Mouse (Mus musculus): Measurements from ENCODE around the gene Prkag1. TPM values are rescaled to one million over a fixed set of nuclear protein-coding genes. Genes with fewer than 3 reads are reported as not detected.

Gene Prkag1
- polyA plus RNA-seq, 1 experiment from 2014 or later: 114 TPM

- no peak overlapping the region for H3K9ac ChIP-seq
- 30% methylated on average over 7 of the region's 7 CpGs for WGBS (ENCODE audit: insufficient replicate concordance)
- no peak overlapping the region for H3K4me2 ChIP-seq
- ATAC-seq: no peak
- H3K36me3 ChIP-seq: no peaks in the 10 kb centered on the region
- peaks cover 8% of the 10 kb centered on the region for H3K4me1 ChIP-seq
- H3K9me3 ChIP-seq (replicated peaks): no peaks in the 10 kb centered on the region
- no peak overlapping the region for H3K27ac ChIP-seq
- peaks cover 97% of the 10 kb centered on the region for H3K27me3 ChIP-seq (replicated peaks)
- no peak overlapping the region for H3K4me3 ChIP-seq
Observed at GRCm38 (mm10) chr15:98785744-98786143, 45.6 kb downstream of the Prkag1 start.

- H3K4me1 ChIP-seq: peaks cover 29% of the 10 kb centered on the region
- WGBS (ENCODE audit: insufficient replicate concordance): 27% methylated on average over 6 of the region's 6 CpGs
Observed at GRCm38 (mm10) chr15:98781166-98781565, 50.2 kb downstream of the Prkag1 start.

GRCm38 (mm10) chr15:98780573-98780972 is 50.7 kb downstream of the Prkag1 start:
- no peak overlapping the region for H3K4me2 ChIP-seq
- no peak overlapping the region for H3K9ac ChIP-seq
- H3K4me3 ChIP-seq: no peak overlapping the region
- H3K36me3 ChIP-seq: no peaks in the 10 kb centered on the region
- peaks cover 97% of the 10 kb centered on the region for H3K27me3 ChIP-seq (replicated peaks)
- no peaks in the 10 kb centered on the region for H3K9me3 ChIP-seq (replicated peaks)
- no peak overlapping the region for H3K27ac ChIP-seq
- 9% methylated on average over 13 of the region's 13 CpGs for WGBS (ENCODE audit: insufficient replicate concordance)
- peaks cover 29% of the 10 kb centered on the region for H3K4me1 ChIP-seq
- ATAC-seq: no peak

More at GRCm38 (mm10) chr15:98781166-98781565, 50.2 kb downstream of the Prkag1 start:
- H3K4me3 ChIP-seq: no peak overlapping the region
- no peak for ATAC-seq
- H3K27ac ChIP-seq: no peak overlapping the region
- H3K36me3 ChIP-seq: no peaks in the 10 kb centered on the region
- H3K4me2 ChIP-seq: no peak overlapping the region
- H3K9me3 ChIP-seq (replicated peaks): no peaks in the 10 kb centered on the region
- H3K9ac ChIP-seq: no peak overlapping the region
- H3K27me3 ChIP-seq (replicated peaks): peaks cover 97% of the 10 kb centered on the region

GRCm38 (mm10) chr15:98780075-98780474 is 51.2 kb downstream of the Prkag1 start:
- 7% methylated on average over 8 of the region's 8 CpGs for WGBS (ENCODE audit: insufficient replicate concordance)
- no peak overlapping the region for H3K4me3 ChIP-seq

GRCm38 (mm10) chr15:98778806-98779205 is 52.5 kb downstream of the Prkag1 start:
- no peak overlapping the region for H3K4me2 ChIP-seq
- peaks cover 97% of the 10 kb centered on the region for H3K27me3 ChIP-seq (replicated peaks)
- H3K36me3 ChIP-seq: no peaks in the 10 kb centered on the region
- no peak for ATAC-seq
- no peak overlapping the region for H3K27ac ChIP-seq
- WGBS (ENCODE audit: insufficient replicate concordance): under 1% methylated on average over 11 of the region's 11 CpGs
- H3K9me3 ChIP-seq (replicated peaks): no peaks in the 10 kb centered on the region
- H3K4me1 ChIP-seq: peaks cover 33% of the 10 kb centered on the region
- no peak overlapping the region for H3K4me3 ChIP-seq
- H3K9ac ChIP-seq: no peak overlapping the region

More at GRCm38 (mm10) chr15:98780075-98780474, 51.2 kb downstream of the Prkag1 start:
- H3K27ac ChIP-seq: no peak overlapping the region
- no peaks in the 10 kb centered on the region for H3K9me3 ChIP-seq (replicated peaks)
- H3K36me3 ChIP-seq: no peaks in the 10 kb centered on the region
- H3K27me3 ChIP-seq (replicated peaks): peaks cover 97% of the 10 kb centered on the region
- ATAC-seq: no peak
- H3K4me2 ChIP-seq: no peak overlapping the region
- no peak overlapping the region for H3K9ac ChIP-seq
- peaks cover 29% of the 10 kb centered on the region for H3K4me1 ChIP-seq

- no peak for ATAC-seq
- H3K4me2 ChIP-seq: peak overlapping the region; percentile 44
- 2% methylated on average over 25 of the region's 25 CpGs for WGBS (ENCODE audit: insufficient replicate concordance)
- H3K4me3 ChIP-seq: peak overlapping the region; percentile 19; the same call in 1 of the 2 replicates
- H3K27me3 ChIP-seq (replicated peaks): peaks cover 100% of the 10 kb centered on the region
- no peaks in the 10 kb centered on the region for H3K36me3 ChIP-seq
- H3K4me1 ChIP-seq: peaks cover 35% of the 10 kb centered on the region
- H3K27ac ChIP-seq: no peak overlapping the region
- no peaks in the 10 kb centered on the region for H3K9me3 ChIP-seq (replicated peaks)
- no peak overlapping the region for H3K9ac ChIP-seq
Observed at GRCm38 (mm10) chr15:98778191-98778770, 53.0 kb downstream of the Prkag1 start.

- ATAC-seq: no peak
- Histone ChIP-seq H3K4me1 (peaks cover 40% of the 10 kb centered on the region), H3K27me3 (replicated peaks) (peaks cover 100% of the 10 kb centered on the region), H3K27ac (no peak within 1 kb of the TSS), H3K9ac (no peak within 1 kb of the TSS), H3K9me3 (replicated peaks) (no peaks in the 10 kb centered on the region), H3K36me3 (no peaks in the 10 kb centered on the region), H3K4me2 (peak within 1 kb of the TSS; percentile 44), H3K4me3 (peak within 1 kb of the TSS; percentile 19)
- WGBS (ENCODE audit: insufficient replicate concordance): 1% methylated on average over 23 of the region's 33 CpGs
Observed at GRCm38 (mm10) chr15:98777762-98778161, 53.6 kb downstream of the Prkag1 start, which contains the start of gene Wnt10b. Gene Wnt10b (minus strand): TSS chr15:98778150.

- Histone ChIP-seq H3K4me1 (peaks cover 46% of the 10 kb centered on the region), H3K9me3 (replicated peaks) (no peaks in the 10 kb centered on the region), H3K4me3 (no peak overlapping the region), H3K27ac (no peak overlapping the region), H3K9ac (no peak overlapping the region), H3K4me2 (peak overlapping the region; percentile 44; the same call in 1 of the 2 replicates), H3K27me3 (replicated peaks) (peaks cover 100% of the 10 kb centered on the region), H3K36me3 (no peaks in the 10 kb centered on the region)
- 3% methylated on average over 19 of the region's 19 CpGs for WGBS (ENCODE audit: insufficient replicate concordance)
- ATAC-seq: no peak
Observed at GRCm38 (mm10) chr15:98777005-98777616, 54.2 kb downstream of the Prkag1 start.

- Histone ChIP-seq H3K36me3 (no peaks in the 10 kb centered on the region), H3K4me2 (peak overlapping the region; percentile 47), H3K9me3 (replicated peaks) (no peaks in the 10 kb centered on the region), H3K4me3 (peak overlapping the region; percentile 32), H3K9ac (no peak overlapping the region), H3K27ac (no peak overlapping the region), H3K4me1 (peaks cover 50% of the 10 kb centered on the region), H3K27me3 (replicated peaks) (peaks cover 100% of the 10 kb centered on the region)
- 2% methylated on average over 62 of the region's 62 CpGs for WGBS (ENCODE audit: insufficient replicate concordance)
- ATAC-seq: no peak
Observed at GRCm38 (mm10) chr15:98776280-98777004, 54.9 kb downstream of the Prkag1 start.

GRCm38 (mm10) chr15:98775533-98775932 is 55.8 kb downstream of the Prkag1 start:
- Histone ChIP-seq H3K27me3 (replicated peaks) (peaks cover 100% of the 10 kb centered on the region), H3K9me3 (replicated peaks) (no peaks in the 10 kb centered on the region), H3K9ac (no peak overlapping the region), H3K36me3 (no peaks in the 10 kb centered on the region), H3K4me3 (no peak overlapping the region), H3K27ac (no peak overlapping the region), H3K4me1 (peaks cover 50% of the 10 kb centered on the region), H3K4me2 (no peak overlapping the region)
- no peak for ATAC-seq
- 8% methylated on average over 5 of the region's 5 CpGs for WGBS (ENCODE audit: insufficient replicate concordance)

- no peak overlapping the region for H3K4me3 ChIP-seq
- H3K4me2 ChIP-seq: no peak overlapping the region
- no peak for ATAC-seq
- H3K9me3 ChIP-seq (replicated peaks): no peaks in the 10 kb centered on the region
- H3K27me3 ChIP-seq (replicated peaks): peaks cover 100% of the 10 kb centered on the region
- WGBS (ENCODE audit: insufficient replicate concordance): 25% methylated on average over 15 of the region's 15 CpGs
- H3K4me1 ChIP-seq: peaks cover 47% of the 10 kb centered on the region
- no peaks in the 10 kb centered on the region for H3K36me3 ChIP-seq
- H3K9ac ChIP-seq: no peak overlapping the region
- no peak overlapping the region for H3K27ac ChIP-seq
Observed at GRCm38 (mm10) chr15:98774096-98774495, 57.2 kb downstream of the Prkag1 start.

All from liver, embryonic 12.5 days (tissue).